Comparison of ENCODE assay signal across 10 mouse cellular contexts in genomic region chr3:53703126-53703505, GRCm38 (mm10). TPM values are rescaled to one million over a fixed set of nuclear protein-coding genes. Genes with fewer than 3 reads are reported as not detected.
DNase-seq lines count a peak whose midpoint lies in the region; ATAC-seq and TF ChIP-seq lines count a peak whose summit lies in the region.
"Had no signal": no experiment of that assay in that cellular context is flagged by ENCODE, and none has a peak within 500 bp of the region (broad histone marks: within the 10 kb centered on the region; RNA-seq: fewer than 3 reads in every experiment).

No protein-coding gene starts in this region.

- no peaks in the 10 kb centered on the region for H3K27me3 ChIP-seq in intestine, embryonic 16.5 days (replicated peaks; ENCODE audit: control insufficient read depth, insufficient read depth, low read length)
- H3K27me3 ChIP-seq in intestine, embryonic 15.5 days (replicated peaks), result no peaks in the 10 kb centered on the region
- no peaks in the 10 kb centered on the region for H3K27me3 ChIP-seq in forebrain, postnatal 0 days (ENCODE audit: insufficient read depth, low read length)
- H3K27me3 ChIP-seq: embryonic facial prominence, embryonic 13.5 days; heart, embryonic 15.5 days had no signal

- H3K27ac ChIP-seq in intestine, embryonic 16.5 days (ENCODE audit: low read length), result no peak overlapping the region
- H3K27ac ChIP-seq in intestine, embryonic 15.5 days, result no peak overlapping the region
- H3K27ac ChIP-seq in forebrain, postnatal 0 days (ENCODE audit: low read depth, low read length), result 0 out of 2 replicates have a peak overlapping the region, but pooled peaks have one; percentile 31
- H3K27ac ChIP-seq: embryonic facial prominence, embryonic 13.5 days had no signal

- H3K9ac ChIP-seq in intestine, embryonic 16.5 days (ENCODE audit: low read depth, low read length), result no peak overlapping the region
- no peak overlapping the region for H3K9ac ChIP-seq in intestine, embryonic 15.5 days
- H3K9ac ChIP-seq in forebrain, postnatal 0 days, result no peak overlapping the region
- H3K9ac ChIP-seq: embryonic facial prominence, embryonic 13.5 days; heart, embryonic 15.5 days had no signal

- ATAC-seq in intestine, embryonic 16.5 days, result peak; percentile 44; the same call in 1 of the 2 replicates
- ATAC-seq in intestine, embryonic 15.5 days, result no peak; the same call in 1 of the 2 replicates
- ATAC-seq in forebrain, postnatal 0 days, result no peak; the same call in 1 of the 2 replicates

- no peaks in the 10 kb centered on the region for H3K9me3 ChIP-seq in intestine, embryonic 16.5 days (ENCODE audit: control insufficient read depth, low read length)
- no peaks in the 10 kb centered on the region for H3K9me3 ChIP-seq in intestine, embryonic 15.5 days
- no peaks in the 10 kb centered on the region for H3K9me3 ChIP-seq in forebrain, postnatal 0 days (ENCODE audit: low read length)
- H3K9me3 ChIP-seq: embryonic facial prominence, embryonic 13.5 days; heart, embryonic 15.5 days had no signal

- no peak overlapping the region for H3K4me3 ChIP-seq in intestine, embryonic 16.5 days (ENCODE audit: low read length)
- no peak overlapping the region for H3K4me3 ChIP-seq in intestine, embryonic 15.5 days (replicated peaks)
- H3K4me3 ChIP-seq in forebrain, postnatal 0 days (ENCODE audit: low read depth, low read length), result no peak overlapping the region
- H3K4me3 ChIP-seq: embryonic facial prominence, embryonic 13.5 days; heart, embryonic 15.5 days had no signal

- no peak for TF ChIP-seq CTCF in forebrain, postnatal 0 days (IDR thresholded peaks at IDR 0.05; ENCODE audit: low read depth)

- 74% methylated on average over 8 of the region's 8 CpGs for WGBS in intestine, embryonic 16.5 days
- WGBS in intestine, embryonic 15.5 days, result 76% methylated on average over 8 of the region's 8 CpGs
- WGBS in forebrain, postnatal 0 days, result 53% methylated on average over 8 of the region's 8 CpGs

- peak; percentile 78 for DNase-seq in cerebellum, adult 9-10 months
- DNase-seq in forebrain, postnatal 0 days, result no peak
- peak; percentile 26 to 54 for DNase-seq in kidney, postnatal 4 days
- DNase-seq in ovary, postnatal 36 days (ENCODE audit: low spot score), result no peak
- DNase-seq in right cerebral cortex, postnatal 25 days, result no peak
- DNase-seq: thymus, postnatal 4 days had no signal

- no peak overlapping the region for H3K4me2 ChIP-seq in intestine, embryonic 16.5 days (ENCODE audit: low read depth, low read length)
- H3K4me2 ChIP-seq in intestine, embryonic 15.5 days (replicated peaks), result no peak overlapping the region
- no peak overlapping the region for H3K4me2 ChIP-seq in forebrain, postnatal 0 days (ENCODE audit: low read depth)
- H3K4me2 ChIP-seq: embryonic facial prominence, embryonic 13.5 days; heart, embryonic 15.5 days had no signal

- H3K36me3 ChIP-seq in intestine, embryonic 16.5 days (ENCODE audit: control insufficient read depth, insufficient read depth, low read length), result no peaks in the 10 kb centered on the region
- no peaks in the 10 kb centered on the region for H3K36me3 ChIP-seq in intestine, embryonic 15.5 days
- H3K36me3 ChIP-seq in forebrain, postnatal 0 days (ENCODE audit: insufficient read depth), result no peaks in the 10 kb centered on the region
- H3K36me3 ChIP-seq: embryonic facial prominence, embryonic 13.5 days; heart, embryonic 15.5 days had no signal

- peaks cover 5% of the 10 kb centered on the region for H3K4me1 ChIP-seq in intestine, embryonic 16.5 days (ENCODE audit: control insufficient read depth, insufficient read depth, low read length)
- H3K4me1 ChIP-seq in intestine, embryonic 15.5 days (replicated peaks), result peaks cover 4% of the 10 kb centered on the region; the same call in 1 of the 2 replicates
- H3K4me1 ChIP-seq in forebrain, postnatal 0 days (ENCODE audit: insufficient read depth), result no peaks in the 10 kb centered on the region; the same call in 1 of the 2 replicates

RNA-seq across cellular contexts. Expression of gene Frem2, which starts 46.0 kb away (rescaled TPM):
- 5.3 and 5.7 TPM in 2 replicates for polyA plus RNA-seq in intestine, embryonic 16.5 days (2015; fragmentation: Nextera tagmentation; extraction: Ambion mirVana)
- polyA plus RNA-seq in intestine, embryonic 15.5 days (2015; fragmentation: Nextera tagmentation; extraction: Ambion mirVana), result 7.1 and 8.0 TPM in 2 replicates
- total RNA-seq in forebrain, postnatal 0 days (2014; rRNA removed), result 7.8 and 7.9 TPM in 2 replicates
- 1.1 and 1.5 TPM in 2 replicates for polyA plus RNA-seq in forebrain, postnatal 0 days (2015; fragmentation: Nextera tagmentation; extraction: Ambion mirVana)

Comparison
In these comparisons a context has a peak if more than half of its experiments do, and no peak if none do; other contexts are left out.
1. DNase-seq: peak in cerebellum, adult 9-10 months (single experiment) and kidney, postnatal 4 days (2 of 2); none in forebrain, postnatal 0 days (single experiment), ovary, postnatal 36 days (single experiment) and right cerebral cortex, postnatal 25 days (single experiment).